Mouse (Mus musculus) fat pad, adult 2 months (tissue): ENCODE data around the gene Crabp2.
"Not testable (repeated sequence)": the region's sequence is repeated elsewhere in the genome, so short reads cannot be mapped to it uniquely, and the experiment has no call there.

Source experiments
- DNase-seq: peaks from one replicate; pipeline ENCODE4 v3.0.0-alpha.2; 2011; ENCODE audit warnings: low read depth, low spot score; ENCODE audit errors: extremely low read depth

The Crabp2 gene

GRCm38 (mm10) chr3:87948378-87949265 lies at the start of gene Crabp2:
Crabp2 (plus strand) TSS chr3:87948666.
- DNase-seq: no peak

GRCm38 (mm10) chr3:87899266-87899665 lies 49.2 kb upstream of the Crabp2 start:
- DNase-seq: no peak

GRCm38 (mm10) chr3:87899776-87900175 lies 48.7 kb upstream of the Crabp2 start:
- no peak for DNase-seq

GRCm38 (mm10) chr3:87901036-87901624 lies 47.3 kb upstream of the Crabp2 start:
- no peak for DNase-seq

GRCm38 (mm10) chr3:87901959-87902358 lies 46.5 kb upstream of the Crabp2 start:
- DNase-seq: not testable (repeated sequence)

GRCm38 (mm10) chr3:87903821-87904220 lies 44.6 kb upstream of the Crabp2 start:
- DNase-seq: no peak

DNA sequence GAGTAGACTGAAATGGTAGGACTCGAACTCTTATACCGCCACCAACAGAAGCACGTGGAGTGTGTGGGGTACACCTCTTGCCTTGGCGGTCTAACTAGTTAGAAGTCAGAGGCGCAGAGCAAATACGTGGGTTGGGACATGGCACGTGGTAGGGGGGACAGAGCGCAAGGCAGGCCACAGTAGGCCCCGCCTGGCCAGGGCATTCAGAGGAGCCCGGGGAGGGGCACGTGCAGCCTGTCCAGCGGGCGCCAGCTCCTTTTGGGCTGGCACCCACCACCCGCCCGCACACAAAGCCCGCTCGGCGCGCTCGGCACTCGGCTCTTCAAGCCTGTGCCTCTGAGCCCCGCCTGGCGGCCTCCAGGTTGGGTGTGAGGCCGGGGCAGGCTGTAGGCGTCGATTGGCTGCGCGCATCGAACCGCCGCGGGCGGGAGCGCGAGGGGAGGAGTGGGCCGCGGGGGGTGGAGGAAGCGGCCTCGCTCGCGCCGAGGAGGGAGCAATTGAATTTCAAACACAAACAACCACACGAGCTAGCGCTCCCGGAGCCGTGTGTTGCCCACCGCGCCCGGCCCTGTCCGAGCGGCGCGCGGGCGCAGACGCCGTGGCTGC lies 42.5 kb upstream of the Crabp2 start, which contains the start of gene Hdgf:
Gene Hdgf, plus strand, starts transcription at position 442 of the 606 bp plus-strand sequence.
- no peak for DNase-seq

GRCm38 (mm10) chr3:87906601-87906980 lies 41.9 kb upstream of the Crabp2 start:
- no peak for DNase-seq

DNA sequence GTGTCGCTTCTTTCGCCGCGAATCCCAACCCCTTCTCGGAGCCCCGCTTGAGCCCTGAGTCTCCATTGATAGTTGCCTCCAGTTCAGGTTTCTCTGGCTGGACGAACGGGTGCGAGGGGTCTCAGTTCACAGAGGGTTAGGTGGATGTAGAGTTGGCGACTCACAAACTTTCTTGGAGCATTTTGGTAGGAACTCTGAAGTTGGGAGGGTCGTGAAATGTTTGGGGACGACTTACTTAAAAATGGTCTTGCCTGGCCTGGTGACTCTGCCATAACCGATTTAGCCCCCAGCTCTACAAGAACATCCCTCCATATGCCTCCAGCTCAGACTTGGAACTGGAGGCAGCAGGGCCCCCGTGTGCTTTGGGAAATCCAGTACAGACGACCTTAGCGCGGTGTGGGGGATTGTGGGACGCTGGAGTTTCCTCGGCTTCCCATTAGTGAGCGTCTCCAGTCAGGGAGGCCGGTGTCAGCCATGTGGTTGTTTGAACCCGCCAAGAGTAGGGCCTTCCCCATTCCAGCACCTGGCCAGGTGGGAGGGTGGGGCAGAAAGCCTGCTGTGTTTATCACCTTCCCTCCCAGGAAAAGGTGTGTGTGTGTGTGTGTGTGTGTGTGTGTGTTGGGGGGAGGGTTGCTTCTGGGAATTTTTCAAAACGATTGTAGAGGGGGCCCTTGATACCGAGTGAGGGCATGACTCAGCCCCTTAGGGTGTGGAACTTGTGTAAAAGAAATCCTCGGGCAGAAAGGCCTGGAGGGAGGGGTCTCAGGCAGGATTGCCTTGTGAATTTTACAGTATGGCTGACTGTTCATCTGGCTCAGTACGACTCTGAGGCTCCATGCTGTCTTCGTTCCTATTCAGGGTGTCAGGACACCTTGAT lies 41.2 kb upstream of the Crabp2 start:
- DNase-seq: no peak

- no peak for DNase-seq
Observed at GRCm38 (mm10) chr3:87907906-87908305, 40.6 kb upstream of the Crabp2 start.

- DNase-seq: no peak
Observed at GRCm38 (mm10) chr3:87909381-87909780, 39.1 kb upstream of the Crabp2 start.

DNA sequence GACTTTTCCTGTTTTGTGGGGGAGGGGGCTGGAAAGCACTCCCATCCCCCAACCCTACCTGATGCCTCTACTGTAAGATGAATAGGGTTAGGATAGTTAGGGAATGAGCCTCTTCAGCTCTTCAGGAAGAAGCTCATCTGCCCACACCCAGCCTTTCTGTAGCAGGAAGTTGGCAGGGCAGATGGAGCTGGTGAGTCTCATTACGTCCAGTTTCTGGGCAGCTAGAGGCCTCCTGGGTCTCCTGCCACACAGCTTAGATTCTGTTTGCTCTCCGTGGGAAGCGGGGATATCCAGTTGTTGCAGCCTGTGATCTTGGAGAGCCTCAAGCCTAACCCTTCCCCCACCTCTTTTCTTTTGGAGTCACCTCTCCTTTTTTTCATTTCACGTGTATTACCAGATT lies 38.6 kb upstream of the Crabp2 start:
- DNase-seq: no peak

GRCm38 (mm10) chr3:87910573-87911141 lies 37.8 kb upstream of the Crabp2 start:
- DNase-seq: no peak

DNA sequence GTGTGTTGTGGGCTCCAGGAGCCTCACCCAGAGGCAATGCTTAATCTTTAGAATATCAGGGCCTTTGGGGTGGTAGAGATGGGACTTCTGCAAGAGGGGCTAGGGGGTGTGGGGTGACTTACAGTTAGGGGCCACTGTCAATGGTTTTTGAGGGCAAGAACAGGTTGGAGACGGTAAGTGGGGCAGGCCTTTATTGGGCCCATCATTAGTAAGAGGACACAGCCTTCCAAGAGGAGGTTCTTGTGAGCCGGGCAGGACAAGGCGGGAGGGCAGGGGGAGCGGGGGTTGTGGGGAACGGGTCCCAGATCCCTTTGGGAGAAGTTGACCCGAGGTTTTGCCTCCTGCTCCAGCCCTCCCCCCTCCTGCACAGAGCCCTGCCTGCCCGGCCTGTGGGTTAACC lies 35.0 kb upstream of the Crabp2 start:
- no peak for DNase-seq

GRCm38 (mm10) chr3:87913891-87914290 lies 34.6 kb upstream of the Crabp2 start:
- DNase-seq: no peak

- DNase-seq: no peak
Observed at GRCm38 (mm10) chr3:87916990-87917389, 31.5 kb upstream of the Crabp2 start.

- no peak for DNase-seq
Observed at GRCm38 (mm10) chr3:87918551-87918950, 29.9 kb upstream of the Crabp2 start.

- DNase-seq: peak; percentile 78
Observed at GRCm38 (mm10) chr3:87919336-87920108, 28.9 kb upstream of the Crabp2 start, which contains the start of gene Mrpl24. Mrpl24 (plus strand) TSS chr3:87919506.

DNA sequence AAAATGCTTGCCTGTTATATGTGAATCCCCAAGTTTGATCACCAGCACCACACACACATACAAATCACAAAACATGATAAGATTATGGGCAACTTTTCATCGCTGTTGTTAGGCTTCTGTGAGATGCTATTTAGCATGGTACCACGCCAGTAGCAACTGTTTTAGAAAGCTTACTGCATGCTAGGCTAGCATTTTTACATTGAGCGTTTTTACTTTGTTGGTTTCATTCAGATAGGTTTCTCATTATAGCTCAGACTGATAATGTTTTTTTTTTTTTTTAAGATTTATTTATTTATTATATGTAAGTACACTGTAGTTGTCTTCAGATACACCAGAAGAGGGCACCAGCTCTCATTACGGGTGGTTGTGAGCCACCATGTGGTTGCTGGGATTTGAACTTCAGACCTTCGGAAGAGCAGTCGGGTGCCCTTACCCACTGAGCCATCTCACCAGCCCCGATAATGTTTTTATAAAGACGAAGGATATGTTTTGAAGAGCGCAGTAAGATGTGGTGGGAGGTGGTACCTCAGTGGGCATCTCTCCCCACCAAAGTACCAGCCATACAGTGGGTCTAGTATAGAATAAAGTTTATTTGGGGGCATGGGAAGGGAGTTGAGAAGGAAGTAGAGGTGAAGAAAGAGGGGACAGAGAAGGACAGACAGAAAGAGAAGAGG lies 28.1 kb upstream of the Crabp2 start:
- DNase-seq: no peak
